Mouse (Mus musculus) brain, embryonic 14.5 days (tissue): ENCODE data around the gene Rel.

Experiments
- CTCF ChIP-seq: fragments of 200-500 bp; IDR thresholded peaks from 2 replicates; pipeline ENCODE4 v1.5.1; 2012; ENCODE audit warnings: inconsistent platforms, mild to moderate bottlenecking, moderate library complexity, borderline replicate concordance; ENCODE audit not compliant: insufficient read depth, insufficient read length; ENCODE audit errors: extremely low read depth
- POLR2A ChIP-seq: fragments of 200-500 bp; IDR thresholded peaks from 2 replicates; pipeline ENCODE4 v1.6.1; 2012; ENCODE audit warnings: mild to moderate bottlenecking, inconsistent platforms, borderline replicate concordance; ENCODE audit not compliant: poor library complexity, insufficient read depth, insufficient read length, severe bottlenecking; ENCODE audit errors: extremely low read depth

DNA sequence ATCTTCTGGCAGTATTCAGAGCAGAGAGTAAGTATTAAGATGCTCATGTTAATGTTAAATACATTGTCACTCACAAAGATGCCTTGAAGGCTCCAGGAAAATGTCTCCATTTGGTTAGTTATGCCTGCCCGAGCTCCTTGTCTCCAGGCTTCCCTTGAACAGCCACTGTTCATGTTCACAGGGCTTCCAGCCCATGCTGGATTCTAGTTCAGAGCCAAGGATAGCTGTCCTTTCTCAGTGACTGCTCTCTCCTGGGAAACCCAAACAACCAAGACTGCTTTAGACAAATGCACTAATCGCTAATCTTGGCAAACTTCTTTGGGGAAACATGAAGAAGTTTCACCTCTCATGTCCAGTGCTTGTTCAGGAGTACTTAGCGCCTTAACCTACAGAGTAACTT lies 58.5 kb downstream of the Rel start:
- TF ChIP-seq CTCF, result no peak
- TF ChIP-seq POLR2A, result no peak
